Mouse (Mus musculus): ENCODE measurements around the gene Usp29. TPM values are rescaled to one million over a fixed set of nuclear protein-coding genes. Genes with fewer than 3 reads are reported as not detected.
A peak's percentile ranks its signal among the peaks of the same experiment; 100 is the strongest.

The Usp29 gene
- 19.0 and 32.0 TPM in 2 replicates for polyA plus RNA-seq (2015; fragmentation: Nextera tagmentation; extraction: Ambion mirVana)

GRCm38 (mm10) chr7:6730241-6730640 is at the start of gene Usp29, which contains the start of gene Peg3:
Usp29 (plus strand) TSS chr7:6730578.
Peg3 (minus strand) TSS chr7:6730431.
- H3K4me1 ChIP-seq (replicated peaks; ENCODE audit: control insufficient read depth, insufficient read depth, low read length): no peaks in the 10 kb centered on the region
- H3K9me3 ChIP-seq (ENCODE audit: control insufficient read depth, low read length): peaks cover 22% of the 10 kb centered on the region
- H3K27me3 ChIP-seq (replicated peaks; ENCODE audit: control insufficient read depth, insufficient read depth, low read length): no peaks in the 10 kb centered on the region
- H3K36me3 ChIP-seq (ENCODE audit: control insufficient read depth, insufficient read depth): no peaks in the 10 kb centered on the region; the same call in 1 of the 2 replicates
- H3K4me2 ChIP-seq (ENCODE audit: low read length): peak within 1 kb of the TSS; percentile 55
- WGBS: 53% methylated on average over 24 of the region's 24 CpGs
- H3K27ac ChIP-seq (ENCODE audit: low read length): peak within 1 kb of the TSS; percentile 97
- peak; percentile 49 for ATAC-seq
- peak within 1 kb of the TSS; percentile 61 for H3K4me3 ChIP-seq (replicated peaks; ENCODE audit: low read length)
- peak within 1 kb of the TSS; percentile 61 for H3K9ac ChIP-seq (replicated peaks; ENCODE audit: low read depth, low read length)

- Histone ChIP-seq H3K4me2 (ENCODE audit: low read length) (no peak overlapping the region), H3K4me3 (replicated peaks; ENCODE audit: low read length) (no peak overlapping the region), H3K9ac (replicated peaks; ENCODE audit: low read depth, low read length) (no peak overlapping the region), H3K36me3 (ENCODE audit: control insufficient read depth, insufficient read depth) (no peaks in the 10 kb centered on the region), H3K4me1 (replicated peaks; ENCODE audit: control insufficient read depth, insufficient read depth, low read length) (no peaks in the 10 kb centered on the region), H3K27me3 (replicated peaks; ENCODE audit: control insufficient read depth, insufficient read depth, low read length) (no peaks in the 10 kb centered on the region), H3K27ac (ENCODE audit: low read length) (no peak overlapping the region), H3K9me3 (ENCODE audit: control insufficient read depth, low read length) (no peaks in the 10 kb centered on the region)
- WGBS: 95% methylated on average over 6 of the region's 6 CpGs
- ATAC-seq: no peak
Observed at GRCm38 (mm10) chr7:6685511-6685910, 44.9 kb upstream of the Usp29 start.

- H3K4me1 ChIP-seq (replicated peaks; ENCODE audit: control insufficient read depth, insufficient read depth, low read length): no peaks in the 10 kb centered on the region
- peak within 1 kb of the TSS; percentile 49 for H3K9ac ChIP-seq (replicated peaks; ENCODE audit: low read depth, low read length)
- no peak within 1 kb of the TSS for H3K27ac ChIP-seq (ENCODE audit: low read length)
- H3K9me3 ChIP-seq (ENCODE audit: control insufficient read depth, low read length): no peaks in the 10 kb centered on the region
- H3K27me3 ChIP-seq (replicated peaks; ENCODE audit: control insufficient read depth, insufficient read depth, low read length): no peaks in the 10 kb centered on the region
- WGBS: 11% methylated on average over 32 of the region's 32 CpGs
- H3K4me2 ChIP-seq (ENCODE audit: low read length): peak within 1 kb of the TSS; percentile 75
- ATAC-seq: peak; percentile 100
- peak within 1 kb of the TSS; percentile 51 for H3K4me3 ChIP-seq (replicated peaks; ENCODE audit: low read length)
- no peaks in the 10 kb centered on the region for H3K36me3 ChIP-seq (ENCODE audit: control insufficient read depth, insufficient read depth)
Observed at GRCm38 (mm10) chr7:6696241-6697045, 33.9 kb upstream of the Usp29 start, which contains the start of gene Zim1. Zim1 (minus strand) TSS chr7:6696450.

GRCm38 (mm10) chr7:6699230-6699629 is 31.1 kb upstream of the Usp29 start:
- no peak overlapping the region for H3K27ac ChIP-seq (ENCODE audit: low read length)
- H3K36me3 ChIP-seq (ENCODE audit: control insufficient read depth, insufficient read depth): no peaks in the 10 kb centered on the region
- no peak overlapping the region for H3K4me2 ChIP-seq (ENCODE audit: low read length)
- H3K9ac ChIP-seq (replicated peaks; ENCODE audit: low read depth, low read length): no peak overlapping the region
- no peaks in the 10 kb centered on the region for H3K4me1 ChIP-seq (replicated peaks; ENCODE audit: control insufficient read depth, insufficient read depth, low read length)
- no peaks in the 10 kb centered on the region for H3K27me3 ChIP-seq (replicated peaks; ENCODE audit: control insufficient read depth, insufficient read depth, low read length)
- H3K9me3 ChIP-seq (ENCODE audit: control insufficient read depth, low read length): no peaks in the 10 kb centered on the region
- no peak overlapping the region for H3K4me3 ChIP-seq (replicated peaks; ENCODE audit: low read length)
- WGBS: 77% methylated on average over 3 of the region's 3 CpGs
- no peak for ATAC-seq

GRCm38 (mm10) chr7:6707416-6708015 is 22.9 kb upstream of the Usp29 start:
- 95% methylated on average over 23 of the region's 23 CpGs for WGBS
- Histone ChIP-seq H3K4me1 (replicated peaks; ENCODE audit: control insufficient read depth, insufficient read depth, low read length) (no peaks in the 10 kb centered on the region), H3K9me3 (ENCODE audit: control insufficient read depth, low read length) (peaks cover 2% of the 10 kb centered on the region; the same call in 1 of the 2 replicates), H3K9ac (replicated peaks; ENCODE audit: low read depth, low read length) (no peak overlapping the region), H3K4me2 (ENCODE audit: low read length) (no peak overlapping the region), H3K36me3 (ENCODE audit: control insufficient read depth, insufficient read depth) (peaks cover 23% of the 10 kb centered on the region), H3K27me3 (replicated peaks; ENCODE audit: control insufficient read depth, insufficient read depth, low read length) (no peaks in the 10 kb centered on the region), H3K27ac (ENCODE audit: low read length) (no peak overlapping the region), H3K4me3 (replicated peaks; ENCODE audit: low read length) (no peak overlapping the region)
- no peak for ATAC-seq

- no peaks in the 10 kb centered on the region for H3K4me1 ChIP-seq (replicated peaks; ENCODE audit: control insufficient read depth, insufficient read depth, low read length)
- peaks cover 2% of the 10 kb centered on the region; the same call in 1 of the 2 replicates for H3K9me3 ChIP-seq (ENCODE audit: control insufficient read depth, low read length)
- H3K4me3 ChIP-seq (replicated peaks; ENCODE audit: low read length): no peak overlapping the region
- no peak overlapping the region for H3K9ac ChIP-seq (replicated peaks; ENCODE audit: low read depth, low read length)
- no peak overlapping the region for H3K27ac ChIP-seq (ENCODE audit: low read length)
- no peak overlapping the region for H3K4me2 ChIP-seq (ENCODE audit: low read length)
- H3K36me3 ChIP-seq (ENCODE audit: control insufficient read depth, insufficient read depth): peaks cover 23% of the 10 kb centered on the region
- no peak for ATAC-seq
- 83% methylated on average over 17 of the region's 17 CpGs for WGBS
- no peaks in the 10 kb centered on the region for H3K27me3 ChIP-seq (replicated peaks; ENCODE audit: control insufficient read depth, insufficient read depth, low read length)
Observed at GRCm38 (mm10) chr7:6708451-6709180, 21.8 kb upstream of the Usp29 start.

- H3K36me3 ChIP-seq (ENCODE audit: control insufficient read depth, insufficient read depth): peaks cover 23% of the 10 kb centered on the region
- no peak overlapping the region for H3K27ac ChIP-seq (ENCODE audit: low read length)
- ATAC-seq: no peak
- no peak overlapping the region for H3K4me3 ChIP-seq (replicated peaks; ENCODE audit: low read length)
- 96% methylated on average over 15 of the region's 15 CpGs for WGBS
- no peak overlapping the region for H3K4me2 ChIP-seq (ENCODE audit: low read length)
- no peaks in the 10 kb centered on the region for H3K27me3 ChIP-seq (replicated peaks; ENCODE audit: control insufficient read depth, insufficient read depth, low read length)
- no peaks in the 10 kb centered on the region for H3K4me1 ChIP-seq (replicated peaks; ENCODE audit: control insufficient read depth, insufficient read depth, low read length)
- peaks cover 2% of the 10 kb centered on the region; the same call in 1 of the 2 replicates for H3K9me3 ChIP-seq (ENCODE audit: control insufficient read depth, low read length)
- no peak overlapping the region for H3K9ac ChIP-seq (replicated peaks; ENCODE audit: low read depth, low read length)
Observed at GRCm38 (mm10) chr7:6709396-6709795, 21.0 kb upstream of the Usp29 start.

- H3K9me3 ChIP-seq (ENCODE audit: control insufficient read depth, low read length): peaks cover 22% of the 10 kb centered on the region
Observed at GRCm38 (mm10) chr7:6727351-6728121, 2.8 kb upstream of the Usp29 start.

More at GRCm38 (mm10) chr7:6727351-6728121, 2.8 kb upstream of the Usp29 start:
- H3K36me3 ChIP-seq (ENCODE audit: control insufficient read depth, insufficient read depth): peaks cover 3% of the 10 kb centered on the region
- peak overlapping the region; percentile 51 for H3K4me2 ChIP-seq (ENCODE audit: low read length)
- ATAC-seq: peak; percentile 62
- H3K9ac ChIP-seq (replicated peaks; ENCODE audit: low read depth, low read length): peak overlapping the region; percentile 32; the same call in 1 of the 2 replicates
- peak overlapping the region; percentile 97 for H3K27ac ChIP-seq (ENCODE audit: low read length)
- H3K4me1 ChIP-seq (replicated peaks; ENCODE audit: control insufficient read depth, insufficient read depth, low read length): no peaks in the 10 kb centered on the region
- peak overlapping the region; percentile 61 for H3K4me3 ChIP-seq (replicated peaks; ENCODE audit: low read length)
- no peaks in the 10 kb centered on the region for H3K27me3 ChIP-seq (replicated peaks; ENCODE audit: control insufficient read depth, insufficient read depth, low read length)
- WGBS: 43% methylated on average over 19 of the region's 19 CpGs

Data from forebrain, embryonic 16.5 days (tissue).